Mouse (Mus musculus) central nervous system, embryonic 11.5 days (tissue): Measurements from ENCODE around the gene Cryzl2. TPM values are rescaled to one million over a fixed set of nuclear protein-coding genes. Genes with fewer than 3 reads are reported as not detected.

Source experiments
- polyA plus RNA-seq: library from polyadenylated mRNA; depleted of rRNA; stranded (reverse); fragments of >200 nt; gene quantifications from 2 replicates; pipeline ENCODE4 v1.2.3, GENCODE M21; 2012; rRNA removed

Cryzl2 gene
- 10.9 and 13.4 TPM in 2 replicates for polyA plus RNA-seq

GRCm38 (mm10) chr1:157458421-157459208 lies at the start of gene Cryzl2:
TSS of gene Cryzl2 (plus strand) at chr1:157458577.

DNA sequence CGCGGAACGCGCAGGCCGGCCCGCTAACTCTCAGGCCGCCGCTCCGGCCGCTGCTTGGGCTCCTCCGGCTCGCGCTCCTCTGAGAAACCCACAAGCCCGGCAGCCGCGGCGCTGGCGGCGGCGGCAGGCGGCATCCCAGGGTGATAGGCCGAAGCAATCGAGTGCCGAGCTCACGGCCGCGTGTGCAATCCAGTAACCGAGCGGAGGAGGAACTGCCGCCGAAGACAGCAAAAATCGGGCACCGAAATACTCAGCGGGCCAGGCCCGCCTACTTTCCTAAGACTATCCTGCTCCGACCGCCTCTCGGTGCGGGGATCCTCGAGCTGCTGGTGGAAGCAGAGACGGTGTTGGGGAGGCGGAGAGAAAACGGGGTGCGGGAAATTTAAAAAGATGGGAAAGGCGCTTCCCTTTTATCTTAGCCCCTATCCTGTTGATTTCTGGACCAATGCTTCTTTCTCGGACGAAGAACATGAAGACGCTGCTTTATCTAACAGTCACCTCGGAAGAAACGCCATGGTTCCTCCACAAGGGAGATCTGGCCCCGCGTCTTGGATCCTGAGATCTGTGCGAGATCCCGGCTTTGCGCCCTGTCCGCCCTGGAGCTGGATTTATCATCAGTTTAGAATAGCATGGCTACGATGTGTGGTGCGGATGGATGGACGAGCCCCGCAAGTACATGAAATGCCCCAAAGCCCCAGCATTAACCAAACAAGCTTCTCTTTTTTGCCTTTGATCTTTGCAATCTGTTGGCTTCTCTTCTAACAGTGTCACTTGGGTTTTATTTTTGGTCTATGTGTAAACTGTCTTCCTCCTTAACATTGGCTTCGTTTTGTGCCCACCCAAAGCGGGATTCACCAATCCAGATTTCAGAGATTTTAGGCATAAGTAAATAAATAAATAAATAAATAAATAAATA lies 45.7 kb upstream of the Cryzl2 start, which contains the start of gene Rasal2:
Gene Rasal2, minus strand, starts transcription at position 142 of the 916 bp plus-strand sequence.

GRCm38 (mm10) chr1:157506522-157506921 lies 48.1 kb downstream of the Cryzl2 start, which contains the start of gene Sec16b:
TSS of gene Sec16b (plus strand) at chr1:157506728.

Other genes with a start within 250 kb of the Cryzl2 start
- 11.9 and 13.4 TPM in 2 replicates for gene Rasal2, start 46.0 kb upstream of the Cryzl2 start, polyA plus RNA-seq
- 0.88 and 1.8 TPM in 2 replicates for gene Sec16b, start 48.2 kb downstream of the Cryzl2 start, polyA plus RNA-seq